Comparison of ENCODE assay signal across 12 mouse cellular contexts in the genomic region with DNA sequence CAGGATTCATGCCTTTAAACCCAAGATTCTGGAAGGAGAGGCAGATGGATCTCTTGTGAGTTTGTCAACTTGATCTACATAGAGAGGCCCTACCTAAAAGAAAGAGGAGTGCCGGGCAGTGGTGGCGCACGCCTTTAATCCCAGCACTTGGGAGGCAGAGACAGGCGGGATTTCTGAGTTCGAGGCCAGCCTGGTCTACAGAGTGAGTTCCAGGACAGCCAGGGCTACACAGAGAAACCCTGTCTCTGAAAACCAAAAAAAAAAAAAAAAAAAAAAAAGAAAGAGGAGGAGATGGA. TPM values are rescaled to one million over a fixed set of nuclear protein-coding genes. Genes with fewer than 3 reads are reported as not detected.
DNase-seq lines count a peak whose midpoint lies in the region; ATAC-seq and TF ChIP-seq lines count a peak whose summit lies in the region.
"Not testable (repeated sequence)": the region's sequence is repeated elsewhere in the genome, so short reads cannot be mapped to it uniquely, and the experiment has no call there.
"Had no signal": no experiment of that assay in that cellular context is flagged by ENCODE, and none has a peak within 500 bp of the region (broad histone marks: within the 10 kb centered on the region; RNA-seq: fewer than 3 reads in every experiment).

No protein-coding gene starts in this region.

- DNase-seq in heart, postnatal 0 days (ENCODE audit: low spot score); midbrain, embryonic 11.5 days (ENCODE audit: low spot score, missing footprints): not testable (repeated sequence)
- peak; percentile 34 for DNase-seq in liver

- peak overlapping the region; percentile 90 for H3K4me2 ChIP-seq in embryonic facial prominence, embryonic 12.5 days (replicated peaks)
- peak overlapping the region; percentile 72 for H3K4me2 ChIP-seq in forebrain, embryonic 16.5 days (ENCODE audit: low read length)
- H3K4me2 ChIP-seq in heart, postnatal 0 days (ENCODE audit: low read depth, low read length) = peak overlapping the region; percentile 83
- H3K4me2 ChIP-seq in intestine, postnatal 0 days (replicated peaks; ENCODE audit: low read depth) = peak overlapping the region; percentile 76; the same call in 1 of the 2 replicates
- peak overlapping the region; percentile 88; the same call in 1 of the 2 replicates for H3K4me2 ChIP-seq in midbrain, embryonic 11.5 days
- H3K4me2 ChIP-seq in neural tube, embryonic 15.5 days = peak overlapping the region; percentile 84

- TF ChIP-seq CTCF in ES-Bruce4 (IDR thresholded peaks at IDR 0.05; ENCODE audit: low read depth, low read length); heart, postnatal 0 days (IDR thresholded peaks at IDR 0.05; ENCODE audit: low read depth); intestine, postnatal 0 days (IDR thresholded peaks at IDR 0.05; ENCODE audit: low read depth): not testable (repeated sequence)

- not testable (repeated sequence) for H3K36me3 ChIP-seq in ES-Bruce4 (ENCODE audit: control insufficient read depth, insufficient read depth, low read length, poor library complexity, severe bottlenecking); embryonic facial prominence, embryonic 12.5 days; forebrain, embryonic 16.5 days (ENCODE audit: control insufficient read depth, insufficient read depth); heart, postnatal 0 days (replicated peaks; ENCODE audit: control insufficient read depth, insufficient read depth, low read length); intestine, postnatal 0 days (ENCODE audit: control insufficient read depth, insufficient read depth); midbrain, embryonic 11.5 days (ENCODE audit: control insufficient read depth, insufficient read depth, low read length); neural tube, embryonic 15.5 days

- H3K27me3 ChIP-seq in ES-Bruce4 (ENCODE audit: control insufficient read depth, insufficient read depth, low read length, poor library complexity, severe bottlenecking); embryonic facial prominence, embryonic 12.5 days; forebrain, embryonic 16.5 days (replicated peaks; ENCODE audit: control insufficient read depth, insufficient read depth, low read length); heart, postnatal 0 days (ENCODE audit: control insufficient read depth, insufficient read depth, low read length); intestine, postnatal 0 days (replicated peaks; ENCODE audit: control insufficient read depth, insufficient read depth, low read length); midbrain, embryonic 11.5 days (ENCODE audit: control insufficient read depth, insufficient read depth, low read length); neural tube, embryonic 15.5 days (replicated peaks): not testable (repeated sequence)

- WGBS in embryonic facial prominence, embryonic 12.5 days = 84% methylated on average over 5 of the region's 5 CpGs
- WGBS in forebrain, embryonic 16.5 days = 87% methylated on average over 5 of the region's 5 CpGs
- whole genome bisulfite sequencing in heart, postnatal 0 days = 71% methylated on average over 5 of the region's 5 CpGs
- whole genome bisulfite sequencing in intestine, postnatal 0 days = 84% methylated on average over 5 of the region's 5 CpGs
- 79% methylated on average over 5 of the region's 5 CpGs for WGBS in midbrain, embryonic 11.5 days
- 84% methylated on average over 5 of the region's 5 CpGs for WGBS in neural tube, embryonic 15.5 days

- 0 out of 2 replicates have a peak overlapping the region, but pooled peaks have one; percentile 20 for H3K27ac ChIP-seq in ES-Bruce4 (ENCODE audit: insufficient read depth, low read length)
- not testable (repeated sequence) for H3K27ac ChIP-seq in embryonic facial prominence, embryonic 12.5 days; forebrain, embryonic 16.5 days (ENCODE audit: low read length); midbrain, embryonic 11.5 days (ENCODE audit: low read depth, low read length)
- H3K27ac ChIP-seq in heart, postnatal 0 days (ENCODE audit: low read depth) = peak overlapping the region; percentile 95
- H3K27ac ChIP-seq in intestine, postnatal 0 days (ENCODE audit: low read depth, low read length) = 0 out of 2 replicates have a peak overlapping the region, but pooled peaks have one; percentile 8
- peak overlapping the region; percentile 95; the same call in 1 of the 2 replicates for H3K27ac ChIP-seq in neural tube, embryonic 15.5 days (replicated peaks)

- H3K9ac ChIP-seq in ES-Bruce4 (ENCODE audit: low read depth, poor library complexity, severe bottlenecking) = peak overlapping the region; percentile 90
- H3K9ac ChIP-seq in embryonic facial prominence, embryonic 12.5 days; forebrain, embryonic 16.5 days (replicated peaks; ENCODE audit: low read depth, low read length); heart, postnatal 0 days (replicated peaks; ENCODE audit: low read depth, low read length); intestine, postnatal 0 days (ENCODE audit: low read depth, low read length); midbrain, embryonic 11.5 days (ENCODE audit: low read length); neural tube, embryonic 15.5 days (replicated peaks): not testable (repeated sequence)

- H3K4me3 ChIP-seq in ES-Bruce4 (ENCODE audit: low read depth, low read length); forebrain, embryonic 16.5 days (replicated peaks; ENCODE audit: low read length); intestine, postnatal 0 days (ENCODE audit: low read depth, low read length): not testable (repeated sequence)
- H3K4me3 ChIP-seq in embryonic facial prominence, embryonic 12.5 days = peak overlapping the region; percentile 88; the same call in 1 of the 2 replicates
- H3K4me3 ChIP-seq in heart, postnatal 0 days (ENCODE audit: low read depth, low read length) = 0 out of 2 replicates have a peak overlapping the region, but pooled peaks have one; percentile 97
- peak overlapping the region; percentile 91; the same call in 1 of the 2 replicates for H3K4me3 ChIP-seq in midbrain, embryonic 11.5 days (ENCODE audit: low read depth, low read length)
- peak overlapping the region; percentile 95 for H3K4me3 ChIP-seq in neural tube, embryonic 15.5 days (replicated peaks)

- H3K9me3 ChIP-seq in ES-Bruce4 (replicated peaks; ENCODE audit: control insufficient read depth, insufficient read depth, low read length, poor library complexity, severe bottlenecking); embryonic facial prominence, embryonic 12.5 days; forebrain, embryonic 16.5 days (ENCODE audit: control insufficient read depth, low read length); heart, postnatal 0 days (replicated peaks; ENCODE audit: control insufficient read depth, low read length); intestine, postnatal 0 days (ENCODE audit: control insufficient read depth); midbrain, embryonic 11.5 days (ENCODE audit: control insufficient read depth, low read length); neural tube, embryonic 15.5 days (replicated peaks): not testable (repeated sequence)

- not testable (repeated sequence) for H3K4me1 ChIP-seq in ES-Bruce4 (ENCODE audit: control insufficient read depth, insufficient read depth, low read length); intestine, postnatal 0 days (replicated peaks; ENCODE audit: control insufficient read depth, insufficient read depth, low read length); midbrain, embryonic 11.5 days (ENCODE audit: control insufficient read depth, insufficient read depth, low read length)
- peaks cover 14% of the 10 kb centered on the region; the same call in 1 of the 2 replicates for H3K4me1 ChIP-seq in embryonic facial prominence, embryonic 12.5 days
- H3K4me1 ChIP-seq in forebrain, embryonic 16.5 days (replicated peaks; ENCODE audit: control insufficient read depth, insufficient read depth, low read length) = peaks cover 23% of the 10 kb centered on the region
- H3K4me1 ChIP-seq in heart, postnatal 0 days (ENCODE audit: control insufficient read depth, insufficient read depth) = peaks cover 23% of the 10 kb centered on the region
- H3K4me1 ChIP-seq in neural tube, embryonic 15.5 days = peaks cover 31% of the 10 kb centered on the region

- TF ChIP-seq EP300 in ES-Bruce4 (IDR thresholded peaks at IDR 0.05; ENCODE audit: insufficient read depth, low read depth, low read length); heart, postnatal 0 days (IDR thresholded peaks at IDR 0.05; ENCODE audit: low read depth): not testable (repeated sequence)

- TF ChIP-seq POLR2A in ES-Bruce4 (IDR thresholded peaks at IDR 0.05; ENCODE audit: insufficient read depth, low read length) = not testable (repeated sequence)

- not testable (repeated sequence) for ATAC-seq in embryonic facial prominence, embryonic 12.5 days (ENCODE audit: insufficient number of reproducible peaks, insufficient read depth, low FRiP score, low TSS enrichment); forebrain, embryonic 16.5 days; heart, postnatal 0 days (ENCODE audit: insufficient read depth, low read depth); intestine, postnatal 0 days; midbrain, embryonic 11.5 days (ENCODE audit: low FRiP score); neural tube, embryonic 15.5 days (ENCODE audit: low FRiP score)

RNA-seq across cellular contexts. Expression of a gene that starts 0.7 kb away (rescaled TPM):
- polyA plus RNA-seq in ES-Bruce4 (2011; ENCODE audit: insufficient read depth, insufficient read length, low read depth, missing spikeins) = 52.3 and 55.9 TPM in 2 replicates
- 12.6 and 13.1 TPM in 2 replicates for polyA plus RNA-seq in embryonic facial prominence, embryonic 12.5 days (2016; fragmentation: Nextera tagmentation; extraction: Ambion mirVana)
- 12.7 and 13.6 TPM in 2 replicates for polyA plus RNA-seq in forebrain, embryonic 16.5 days (2015; fragmentation: Nextera tagmentation; extraction: Ambion mirVana)
- 56.9 and 61.1 TPM in 2 replicates for total RNA-seq in heart, postnatal 0 days (2014; rRNA removed; ENCODE audit: low replicate concordance)
- polyA plus RNA-seq in heart, postnatal 0 days (2015; fragmentation: Nextera tagmentation; extraction: Ambion mirVana) = 6.1 and 7.0 TPM in 2 replicates
- polyA plus RNA-seq in intestine, postnatal 0 days (2015; fragmentation: Nextera tagmentation; extraction: Ambion mirVana) = 6.6 and 7.1 TPM in 2 replicates
- 15.9 and 16.6 TPM in 2 replicates for polyA plus RNA-seq in midbrain, embryonic 11.5 days (2014; fragmentation: Nextera tagmentation; extraction: Ambion mirVana)
- polyA plus RNA-seq in neural tube, embryonic 15.5 days (2015; fragmentation: Nextera tagmentation; extraction: Ambion mirVana) = 8.6 and 10.2 TPM in 2 replicates

RNA-seq across cellular contexts. Expression of a gene that starts 17.2 kb away (rescaled TPM):
- polyA plus RNA-seq in ES-Bruce4 (2011; ENCODE audit: insufficient read depth, insufficient read length, low read depth, missing spikeins) = 9.3 and 10.9 TPM in 2 replicates
- 25.5 and 26.0 TPM in 2 replicates for polyA plus RNA-seq in embryonic facial prominence, embryonic 12.5 days (2016; fragmentation: Nextera tagmentation; extraction: Ambion mirVana)
- polyA plus RNA-seq in forebrain, embryonic 16.5 days (2015; fragmentation: Nextera tagmentation; extraction: Ambion mirVana) = 26.2 and 26.8 TPM in 2 replicates
- 3.5 and 3.9 TPM in 2 replicates for total RNA-seq in heart, postnatal 0 days (2014; rRNA removed; ENCODE audit: low replicate concordance)
- polyA plus RNA-seq in heart, postnatal 0 days (2015; fragmentation: Nextera tagmentation; extraction: Ambion mirVana) = 13.5 and 14.2 TPM in 2 replicates
- polyA plus RNA-seq in intestine, postnatal 0 days (2015; fragmentation: Nextera tagmentation; extraction: Ambion mirVana) = 10.2 and 13.3 TPM in 2 replicates
- polyA plus RNA-seq in midbrain, embryonic 11.5 days (2014; fragmentation: Nextera tagmentation; extraction: Ambion mirVana) = 36.3 and 44.6 TPM in 2 replicates
- 18.5 and 20.6 TPM in 2 replicates for polyA plus RNA-seq in neural tube, embryonic 15.5 days (2015; fragmentation: Nextera tagmentation; extraction: Ambion mirVana)

RNA-seq across cellular contexts. Expression of a gene that starts 17.3 kb away (rescaled TPM):
- 14.6 and 15.6 TPM in 2 replicates for polyA plus RNA-seq in ES-Bruce4 (2011; ENCODE audit: insufficient read depth, insufficient read length, low read depth, missing spikeins)
- polyA plus RNA-seq in embryonic facial prominence, embryonic 12.5 days (2016; fragmentation: Nextera tagmentation; extraction: Ambion mirVana) = 24.0 and 24.8 TPM in 2 replicates
- 24.2 and 25.9 TPM in 2 replicates for polyA plus RNA-seq in forebrain, embryonic 16.5 days (2015; fragmentation: Nextera tagmentation; extraction: Ambion mirVana)
- 14.5 and 38.1 TPM in 2 replicates for total RNA-seq in heart, postnatal 0 days (2014; rRNA removed; ENCODE audit: low replicate concordance)
- 14.5 and 14.9 TPM in 2 replicates for polyA plus RNA-seq in heart, postnatal 0 days (2015; fragmentation: Nextera tagmentation; extraction: Ambion mirVana)
- polyA plus RNA-seq in intestine, postnatal 0 days (2015; fragmentation: Nextera tagmentation; extraction: Ambion mirVana) = 12.6 and 12.9 TPM in 2 replicates
- 22.8 and 25.6 TPM in 2 replicates for polyA plus RNA-seq in midbrain, embryonic 11.5 days (2014; fragmentation: Nextera tagmentation; extraction: Ambion mirVana)
- 21.9 and 24.6 TPM in 2 replicates for polyA plus RNA-seq in neural tube, embryonic 15.5 days (2015; fragmentation: Nextera tagmentation; extraction: Ambion mirVana)

RNA-seq across cellular contexts. Expression of a gene that starts 17.3 kb away (rescaled TPM):
- polyA plus RNA-seq in ES-Bruce4 (2011; ENCODE audit: insufficient read depth, insufficient read length, low read depth, missing spikeins) = not detected in 2 replicates
- 0.18 and 0.27 TPM in 2 replicates for polyA plus RNA-seq in embryonic facial prominence, embryonic 12.5 days (2016; fragmentation: Nextera tagmentation; extraction: Ambion mirVana)
- 0.13 and 0.14 TPM in 2 replicates for polyA plus RNA-seq in forebrain, embryonic 16.5 days (2015; fragmentation: Nextera tagmentation; extraction: Ambion mirVana)
- 0.50 TPM in 1 of 2 replicates, not detected in the other for total RNA-seq in heart, postnatal 0 days (2014; rRNA removed; ENCODE audit: low replicate concordance)
- polyA plus RNA-seq in heart, postnatal 0 days (2015; fragmentation: Nextera tagmentation; extraction: Ambion mirVana) = 0.37 TPM in 1 of 2 replicates, not detected in the other
- polyA plus RNA-seq in intestine, postnatal 0 days (2015; fragmentation: Nextera tagmentation; extraction: Ambion mirVana) = 0.18 TPM in 1 of 2 replicates, not detected in the other
- polyA plus RNA-seq in midbrain, embryonic 11.5 days (2014; fragmentation: Nextera tagmentation; extraction: Ambion mirVana) = 0.15 TPM in 1 of 2 replicates, not detected in the other
- 0.10 TPM in 1 of 2 replicates, not detected in the other for polyA plus RNA-seq in neural tube, embryonic 15.5 days (2015; fragmentation: Nextera tagmentation; extraction: Ambion mirVana)
- total RNA-seq: gastrocnemius, postnatal 10 days; heart, postnatal 25 days; neutrophil, adult 5-6 weeks had no signal

RNA-seq across cellular contexts. Expression of a gene that starts 40.3 kb away (rescaled TPM):
- polyA plus RNA-seq in ES-Bruce4 (2011; ENCODE audit: insufficient read depth, insufficient read length, low read depth, missing spikeins) = 0.91 TPM in 1 of 2 replicates, not detected in the other
- 0.11 TPM in 1 of 2 replicates, not detected in the other for polyA plus RNA-seq in embryonic facial prominence, embryonic 12.5 days (2016; fragmentation: Nextera tagmentation; extraction: Ambion mirVana)
- 0.26 and 0.86 TPM in 2 replicates for polyA plus RNA-seq in forebrain, embryonic 16.5 days (2015; fragmentation: Nextera tagmentation; extraction: Ambion mirVana)
- not detected in 2 replicates for total RNA-seq in heart, postnatal 0 days (2014; rRNA removed; ENCODE audit: low replicate concordance)
- polyA plus RNA-seq in heart, postnatal 0 days (2015; fragmentation: Nextera tagmentation; extraction: Ambion mirVana) = 0.15 and 0.25 TPM in 2 replicates
- polyA plus RNA-seq in intestine, postnatal 0 days (2015; fragmentation: Nextera tagmentation; extraction: Ambion mirVana) = 27.1 and 31.6 TPM in 2 replicates
- polyA plus RNA-seq in midbrain, embryonic 11.5 days (2014; fragmentation: Nextera tagmentation; extraction: Ambion mirVana) = 0.14 and 0.20 TPM in 2 replicates
- 0.26 and 0.33 TPM in 2 replicates for polyA plus RNA-seq in neural tube, embryonic 15.5 days (2015; fragmentation: Nextera tagmentation; extraction: Ambion mirVana)
- total RNA-seq: adrenal gland, adult 18-20 months; heart, postnatal 25 days had no signal
